Mouse (Mus musculus) CH12.LX (cell line): ENCODE measurements around the gene Selenow.
A peak's percentile ranks its signal among the peaks of the same experiment; 100 is the strongest.

Experiments used
- CTCF ChIP-seq, 2 experiments: IDR thresholded peaks in 1 of 2; conservative IDR thresholded peaks in 1 of 2; 2 replicates each; pipeline ENCODE4 v1.5.1; 2011 to 2012; ENCODE audit warnings: low read depth in 2 of 2, low read length in 2 of 2, improper control_type of control experiment in 1 of 2, inconsistent platforms in 1 of 2, mild to moderate bottlenecking in 1 of 2, moderate library complexity in 1 of 2
- E2F4 ChIP-seq: IDR thresholded peaks from 2 replicates; pipeline ENCODE4 v1.6.1; 2011; ENCODE audit warnings: low read depth, low read length, improper control_type of control experiment; ENCODE audit not compliant: insufficient replicate concordance
- ELF1 ChIP-seq: IDR thresholded peaks from 2 replicates; pipeline ENCODE4 v1.6.1; 2014; ENCODE audit warnings: low read depth, mild to moderate bottlenecking, inconsistent platforms, low read length, improper control_type of control experiment
- ETS1 ChIP-seq: conservative IDR thresholded peaks from 2 replicates; pipeline ENCODE4 v1.6.1; 2012; ENCODE audit warnings: low read depth, mild to moderate bottlenecking, inconsistent platforms, low read length, improper control_type of control experiment, moderate library complexity
- GABPA ChIP-seq: IDR thresholded peaks from 2 replicates; pipeline ENCODE4 v1.6.1; 2012; ENCODE audit warnings: low read depth, low read length, improper control_type of control experiment, inconsistent platforms; ENCODE audit not compliant: insufficient replicate concordance
- HCFC1 ChIP-seq: IDR thresholded peaks from 2 replicates; pipeline ENCODE4 v1.6.1; 2012; ENCODE audit warnings: low read depth, mild to moderate bottlenecking, inconsistent platforms, low read length, improper control_type of control experiment
- MAFK ChIP-seq: IDR thresholded peaks from 2 replicates; pipeline ENCODE4 v1.6.1; 2011; ENCODE audit warnings: low read length, improper control_type of control experiment; ENCODE audit not compliant: insufficient replicate concordance
- NELFE ChIP-seq: IDR thresholded peaks from 2 replicates; pipeline ENCODE4 v1.6.1; 2011; ENCODE audit warnings: low read depth, low read length, improper control_type of control experiment
- POLR2A ChIP-seq: IDR thresholded peaks from 2 replicates; pipeline ENCODE4 v1.6.1; 2011; ENCODE audit warnings: low read depth, mild to moderate bottlenecking, improper control_type of control experiment, low read length
- RCOR1 ChIP-seq: conservative IDR thresholded peaks from 2 replicates; pipeline ENCODE4 v1.6.1; 2012; ENCODE audit warnings: low read depth, mild to moderate bottlenecking, inconsistent platforms, low read length, improper control_type of control experiment
- SMC3 ChIP-seq: IDR thresholded peaks from 2 replicates; pipeline ENCODE4 v1.6.1; 2011; ENCODE audit warnings: low read depth, low read length, improper control_type of control experiment
- USF1 ChIP-seq: IDR thresholded peaks from 2 replicates; pipeline ENCODE4 v1.6.1; 2014; ENCODE audit warnings: low read depth, mild to moderate bottlenecking, inconsistent platforms, low read length, improper control_type of control experiment

DNA sequence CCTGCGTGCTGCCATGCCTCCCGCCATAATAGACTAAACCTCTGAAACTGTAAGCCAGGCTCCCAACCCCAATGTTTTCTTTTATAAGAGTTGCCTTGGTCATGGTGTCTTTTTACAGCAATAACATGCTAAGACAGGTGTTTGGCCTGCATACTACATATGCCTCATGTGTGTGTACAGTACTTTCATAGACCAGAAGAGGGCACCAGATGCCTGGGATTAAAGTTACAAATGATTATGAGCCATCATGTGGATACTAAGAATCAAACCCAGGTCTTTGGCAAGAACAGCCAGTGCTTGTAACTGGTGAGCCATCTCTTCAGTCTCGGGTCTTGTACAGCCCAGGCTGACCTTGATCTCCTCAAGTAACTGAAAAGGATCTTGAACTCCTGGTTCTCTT lies 47.5 kb upstream of the Selenow start:
- TF ChIP-seq E2F4 (no peak), CTCF (conservative IDR thresholded peaks at IDR 0.05 in 1 of 2, IDR thresholded peaks at IDR 0.05 in 1 of 2; ENCODE audit: low read depth in 2 of 2, low read length in 2 of 2) (peak in 1 of 2 experiments; percentile 47; a peak in 2 of 4 replicates), MAFK (no peak), ETS1 (no peak), USF1 (no peak), RCOR1 (no peak), ELF1 (no peak), SMC3 (no peak), GABPA (no peak), POLR2A (no peak), HCFC1 (no peak), NELFE (no peak)
